Mouse (Mus musculus) testis, postnatal 10 days (tissue): Measurements from ENCODE around the gene Vmn2r79.
"Not testable (repeated sequence)": the region's sequence is repeated elsewhere in the genome, so short reads cannot be mapped to it uniquely, and the experiment has no call there.

ENCODE experiments used
- DNase-seq: peaks from one replicate; pipeline ENCODE4 v3.0.0; 2021; ENCODE audit warnings: low spot score

Gene Vmn2r79

GRCm38 (mm10) chr7:86995815-86996214, at the start of gene Vmn2r79:
TSS of gene Vmn2r79 (plus strand) at chr7:86996115.
- DNase-seq = not testable (repeated sequence)

- DNase-seq = no peak
Measured at GRCm38 (mm10) chr7:86994700-86995099, 1.2 kb upstream of the Vmn2r79 start.

GRCm38 (mm10) chr7:87026486-87026885, 30.6 kb downstream of the Vmn2r79 start:
- not testable (repeated sequence) for DNase-seq

- no peak for DNase-seq
Measured at GRCm38 (mm10) chr7:87063576-87063975, 67.7 kb downstream of the Vmn2r79 start.
